Comparison of ENCODE assay signal across 9 mouse cellular contexts in genomic region chr11:94420325-94420724, GRCm38 (mm10). TPM values are rescaled to one million over a fixed set of nuclear protein-coding genes. Genes with fewer than 3 reads are reported as not detected.
A peak's percentile ranks its signal among the peaks of the same experiment; 100 is the strongest.
DNase-seq lines count a peak whose midpoint lies in the region.
"Had no signal": no experiment of that assay in that cellular context is flagged by ENCODE, and none has a peak within 500 bp of the region (broad histone marks: within the 10 kb centered on the region; RNA-seq: fewer than 3 reads in every experiment).

No protein-coding gene starts in this region.

- DNase-seq in gastrocnemius, adult 18-20 months (ENCODE audit: low spot score), result peak; percentile 7
- no peak for DNase-seq in gastrocnemius, postnatal 14 days
- peak; percentile 40 for DNase-seq in ovary, postnatal 14 days (ENCODE audit: low spot score)
- no peak for DNase-seq in ovary, postnatal 10 days (ENCODE audit: low spot score)
- DNase-seq in cerebellum, adult 9-10 months, result peak; percentile 57
- DNase-seq in lung, adult 18-20 months, result peak; percentile 42 to 59
- no peak for DNase-seq in thymus, adult 18-20 months
- no peak for DNase-seq in c-Kit-positive CD71-positive TER-119-positive erythroid progenitor cells, embryonic 14.5 days (ENCODE audit: low spot score)
- DNase-seq: liver, embryonic 13.5 days had no signal

- intact Hi-C loops in gastrocnemius, postnatal 14 days (cut with DNase I; ENCODE audit: low total_unique reads), result loop anchor here (5.0 kb wide), 1 partner anchor 67 kb away; the partner anchor contains the start of gene Spata20

RNA-seq across cellular contexts. Expression of gene Abcc3, which starts 27.5 kb away (rescaled TPM):
- total RNA-seq in gastrocnemius, adult 18-20 months (2021), result under 1 TPM; 0.25 to 0.62 TPM
- 1 to 10 TPM in 1 of 2 experiments, under 1 TPM in 1; 0.93 to 1.5 TPM for total RNA-seq in gastrocnemius, postnatal 14 days (2021)

RNA-seq across cellular contexts. Expression of gene Cacna1g, which starts 53.7 kb away (rescaled TPM):
- total RNA-seq in gastrocnemius, adult 18-20 months (2021), result 1 to 10 TPM in 1 of 2 experiments, under 1 TPM in 1; 0.94 to 1.3 TPM
- total RNA-seq in gastrocnemius, postnatal 14 days (2021), result 1 to 10 TPM; 4.9 to 6.1 TPM

Comparison
In these comparisons a context has a peak if more than half of its experiments do, and no peak if none do; other contexts are left out.
1. DNase-seq: peak in gastrocnemius, adult 18-20 months (single experiment), ovary, postnatal 14 days (single experiment), cerebellum, adult 9-10 months (single experiment) and lung, adult 18-20 months (2 of 2); none in gastrocnemius, postnatal 14 days (single experiment), ovary, postnatal 10 days (single experiment), thymus, adult 18-20 months (0 of 2) and c-Kit-positive CD71-positive TER-119-positive erythroid progenitor cells, embryonic 14.5 days (single experiment).